Mouse (Mus musculus) left cerebral cortex, postnatal 36 days (tissue): ENCODE measurements around the gene Clcnka. TPM values are rescaled to one million over a fixed set of nuclear protein-coding genes. Genes with fewer than 3 reads are reported as not detected.

Experiments
- DNase-seq, 2 experiments: peaks; one replicate each; pipeline ENCODE4 v3.0.0; 2021 to 2022; ENCODE audit warnings: low spot score in 2 of 2, mixed read lengths in 1 of 2
- intact Hi-C: fragments of 180-260 bp; cut with DNase I; formaldehyde crosslinking; loops from one replicate; pipeline ENCODE4 v1.15.1; 2025
- total RNA-seq, 2 experiments: library from RNA; stranded (reverse); gene quantifications; 2 replicates each; pipeline ENCODE4 v1.2.3; 2021

Gene Clcnka
- total RNA-seq, 2 experiments from 2014 or later, result not detected

- peak; percentile 46 to 63 for DNase-seq
- intact Hi-C loops, result loop anchor here (2.0 kb wide), 1 partner anchor 188 kb away; no protein-coding TSS in a partner anchor
These were observed 11.3 kb downstream of the Clcnka start for GRCm38 (mm10) chr4:141387093-141387784.

- no peak for DNase-seq
- intact Hi-C loops, result loop anchor here (2.0 kb wide), 1 partner anchor 189 kb away; no protein-coding TSS in a partner anchor
These were observed 12.4 kb downstream of the Clcnka start for GRCm38 (mm10) chr4:141386150-141386549.

- DNase-seq, result no peak
- intact Hi-C loops, result no loop called here
These were observed 13.2 kb downstream of the Clcnka start for GRCm38 (mm10) chr4:141385275-141385674.

- DNase-seq, result no peak
- intact Hi-C loops, result no loop called here
These were observed 16.1 kb downstream of the Clcnka start for GRCm38 (mm10) chr4:141382406-141382805.

GRCm38 (mm10) chr4:141379674-141380073 is 18.9 kb downstream of the Clcnka start:
- intact Hi-C loops, result no loop called here

GRCm38 (mm10) chr4:141372426-141372825 is 26.1 kb downstream of the Clcnka start:
- DNase-seq, result no peak
- intact Hi-C loops, result no loop called here

More at GRCm38 (mm10) chr4:141379674-141380073, 18.9 kb downstream of the Clcnka start:
- DNase-seq, result no peak

GRCm38 (mm10) chr4:141367997-141368791 is 30.3 kb downstream of the Clcnka start, which contains the start of gene Fam131c:
Gene Fam131c, plus strand, starts transcription at chr4:141368220.
- intact Hi-C loops, result no loop called here
- no peak for DNase-seq

GRCm38 (mm10) chr4:141365876-141366275 is 32.6 kb downstream of the Clcnka start:
- intact Hi-C loops, result no loop called here

GRCm38 (mm10) chr4:141365126-141365525 is 33.4 kb downstream of the Clcnka start:
- no peak for DNase-seq
- intact Hi-C loops, result no loop called here

More at GRCm38 (mm10) chr4:141365876-141366275, 32.6 kb downstream of the Clcnka start:
- no peak for DNase-seq

GRCm38 (mm10) chr4:141362937-141363548 is 35.5 kb downstream of the Clcnka start:
- DNase-seq, result peak; percentile 52 to 65
- intact Hi-C loops, result loop anchor here (1.0 to 5.0 kb wide), 3 partner anchors 90 to 221 kb away; no protein-coding TSS in a partner anchor

GRCm38 (mm10) chr4:141360846-141361245 is 37.7 kb downstream of the Clcnka start:
- DNase-seq, result no peak
- intact Hi-C loops, result loop anchor here (5.0 kb wide), 1 partner anchor 159 kb away; no protein-coding TSS in a partner anchor

- intact Hi-C loops, result no loop called here
These were observed 39.3 kb downstream of the Clcnka start for GRCm38 (mm10) chr4:141359222-141359621.

GRCm38 (mm10) chr4:141357811-141358210 is 40.7 kb downstream of the Clcnka start:
- intact Hi-C loops, result no loop called here
- no peak for DNase-seq

More at GRCm38 (mm10) chr4:141359222-141359621, 39.3 kb downstream of the Clcnka start:
- no peak for DNase-seq

GRCm38 (mm10) chr4:141353868-141354267 is 44.7 kb downstream of the Clcnka start:
- no peak for DNase-seq
- intact Hi-C loops, result no loop called here

GRCm38 (mm10) chr4:141352986-141353385 is 45.5 kb downstream of the Clcnka start:
- no peak for DNase-seq
- intact Hi-C loops, result no loop called here

GRCm38 (mm10) chr4:141351972-141352371 is 46.6 kb downstream of the Clcnka start:
- DNase-seq, result no peak
- intact Hi-C loops, result no loop called here

- no peak for DNase-seq
- intact Hi-C loops, result no loop called here
These were observed 48.5 kb downstream of the Clcnka start for GRCm38 (mm10) chr4:141350015-141350414.

- intact Hi-C loops, result no loop called here
- no peak for DNase-seq
These were observed 49.9 kb downstream of the Clcnka start for GRCm38 (mm10) chr4:141348616-141349015.

- no peak for DNase-seq
- intact Hi-C loops, result no loop called here
These were observed 51.1 kb downstream of the Clcnka start for GRCm38 (mm10) chr4:141347365-141347797.

- DNase-seq, result no peak
- intact Hi-C loops, result no loop called here
These were observed 53.3 kb downstream of the Clcnka start for GRCm38 (mm10) chr4:141345219-141345618.
